9 mouse cellular contexts compared by ENCODE assay signal in the genomic region with DNA sequence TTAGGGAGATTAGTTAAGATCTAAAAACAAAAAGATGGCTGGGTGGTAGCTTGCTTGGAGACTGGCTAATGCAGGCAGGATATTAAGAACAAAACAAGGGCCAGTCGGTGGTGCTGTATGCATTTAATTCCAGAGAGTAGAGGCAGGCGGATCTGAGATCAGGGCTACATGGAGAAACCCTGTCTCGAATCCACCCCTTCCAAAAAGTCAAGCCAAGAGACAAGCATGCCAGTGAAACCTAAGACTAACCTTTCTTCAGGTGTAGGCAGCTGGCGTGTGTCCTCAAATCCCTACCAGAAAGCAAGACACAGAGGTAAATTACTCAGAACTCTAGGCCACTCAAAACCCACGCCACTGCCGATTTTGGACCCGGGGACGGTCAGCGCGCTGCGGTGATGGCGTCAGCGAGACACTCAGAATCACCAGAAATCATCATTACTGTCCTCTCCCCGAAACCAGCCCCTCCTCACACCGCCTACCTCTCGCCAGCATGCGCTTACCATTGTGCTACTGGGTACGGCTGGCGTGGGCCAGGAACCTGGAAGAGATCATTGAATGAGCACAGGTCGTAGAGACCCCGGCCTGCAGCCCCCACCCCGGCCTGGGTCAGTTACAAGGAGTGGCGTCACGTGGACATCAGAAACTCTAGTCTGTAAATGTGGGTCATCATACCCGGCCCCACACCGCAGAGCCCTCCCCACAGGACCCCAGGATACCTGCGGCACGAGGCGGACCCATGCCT. TPM values are rescaled to one million over a fixed set of nuclear protein-coding genes. Genes with fewer than 3 reads are reported as not detected.
DNase-seq lines count a peak whose midpoint lies in the region; ATAC-seq and TF ChIP-seq lines count a peak whose summit lies in the region.
"Had no signal": no experiment of that assay in that cellular context is flagged by ENCODE, and none has a peak within 500 bp of the region (broad histone marks: within the 10 kb centered on the region; RNA-seq: fewer than 3 reads in every experiment).

No protein-coding gene starts in this region.

- no peak for DNase-seq in gastrocnemius, adult 2 months
- DNase-seq in gastrocnemius, postnatal 14 days: no peak
- DNase-seq in testis, postnatal 10 days (ENCODE audit: low spot score): no peak
- DNase-seq in adrenal gland, postnatal 4 days (ENCODE audit: low spot score in 2 of 2): no peak
- DNase-seq in gastrocnemius, adult 18-20 months (ENCODE audit: low spot score): no peak

- H3K27ac ChIP-seq in gastrocnemius, adult 2 months: peak overlapping the region; percentile 95
- peak overlapping the region; percentile 90 for H3K27ac ChIP-seq in testis, adult 2 months (ENCODE audit: control insufficient read depth, insufficient read depth, low read depth, low read length)
- peak overlapping the region; percentile 92 for H3K27ac ChIP-seq in hindbrain, embryonic 15.5 days (replicated peaks)

- no peaks in the 10 kb centered on the region for H3K9me3 ChIP-seq in hindbrain, embryonic 15.5 days

- H3K4me3 ChIP-seq in gastrocnemius, adult 2 months: peak overlapping the region; percentile 96
- peak overlapping the region; percentile 97 for H3K4me3 ChIP-seq in testis, adult 2 months (ENCODE audit: control insufficient read depth, low read depth, low read length)
- H3K4me3 ChIP-seq in hindbrain, embryonic 15.5 days: peak overlapping the region; percentile 70

- no peak for TF ChIP-seq POLR2A in testis, adult 2 months (IDR thresholded peaks at IDR 0.05; ENCODE audit: control insufficient read depth, low read depth, low read length)

- ATAC-seq in hindbrain, embryonic 15.5 days (ENCODE audit: low FRiP score, low read depth): no peak
- peak; percentile 17 for ATAC-seq in megakaryocyte-erythroid progenitor cell, adult 5-6 weeks (replicated peaks; ENCODE audit: low FRiP score, low TSS enrichment, poor library complexity, severe bottlenecking)

- TF ChIP-seq CTCF in gastrocnemius, adult 2 months (IDR thresholded peaks at IDR 0.05): no peak
- TF ChIP-seq CTCF in testis, adult 2 months (IDR thresholded peaks at IDR 0.05; ENCODE audit: control insufficient read depth, insufficient read depth, insufficient replicate concordance, low read depth, low read length): no peak

- H3K27me3 ChIP-seq in testis, adult 2 months (ENCODE audit: control insufficient read depth, insufficient read depth, low read length): no peaks in the 10 kb centered on the region
- H3K27me3 ChIP-seq in hindbrain, embryonic 15.5 days: peaks cover 13% of the 10 kb centered on the region

- peak overlapping the region; percentile 99 for H3K9ac ChIP-seq in hindbrain, embryonic 15.5 days

- H3K4me2 ChIP-seq in hindbrain, embryonic 15.5 days: peak overlapping the region; percentile 82

- under 1% methylated on average over 29 of the region's 29 CpGs for WGBS in hindbrain, embryonic 15.5 days

- H3K4me1 ChIP-seq in testis, adult 2 months (ENCODE audit: control insufficient read depth, insufficient read depth, low read length): peaks cover 4% of the 10 kb centered on the region; the same call in 1 of the 2 replicates
- H3K4me1 ChIP-seq in hindbrain, embryonic 15.5 days (replicated peaks): peaks cover 19% of the 10 kb centered on the region

- intact Hi-C loops in gastrocnemius, adult 2 months (cut with DNase I): loop anchor here (1.0 to 2.0 kb wide), 2 partner anchors 21 to 29 kb away; a partner anchor contains a TSS
- intact Hi-C loops in gastrocnemius, postnatal 14 days (cut with DNase I; ENCODE audit: low total_unique reads): no loop called here

- no peaks in the 10 kb centered on the region for H3K36me3 ChIP-seq in testis, adult 2 months (ENCODE audit: control insufficient read depth, insufficient read depth, low read length)
- H3K36me3 ChIP-seq in hindbrain, embryonic 15.5 days: peaks cover 15% of the 10 kb centered on the region

RNA-seq across cellular contexts. Expression of a gene that starts 7.2 kb away (rescaled TPM):
- total RNA-seq in gastrocnemius, adult 2 months (2021): 10 to 100 TPM in 1 of 2 experiments, 1 to 10 TPM in 1; 3.9 to 13.0 TPM
- 1 to 10 TPM; 2.6 to 5.9 TPM for total RNA-seq in gastrocnemius, postnatal 14 days (2021)
- polyA plus RNA-seq in testis, adult 2 months (2012; rRNA removed): 2.6 and 5.2 TPM in 2 replicates
- polyA plus RNA-seq in hindbrain, embryonic 15.5 days (2015; fragmentation: Nextera tagmentation; extraction: Ambion mirVana): 0.31 and 0.51 TPM in 2 replicates
- 13.6 and 28.5 TPM in 2 replicates for total RNA-seq in megakaryocyte-erythroid progenitor cell, adult 5-6 weeks (2014; fragmentation: Nextera tagmentation)
- 62.5 and 83.5 TPM in 2 replicates for total RNA-seq in megakaryocyte-erythroid progenitor cell, adult 5-6 weeks (2017)
- total RNA-seq in adrenal gland, postnatal 4 days (2021): 10 to 100 TPM; 26.9 to 33.2 TPM
- 10 to 100 TPM; 11.4 to 94.8 TPM for total RNA-seq in gastrocnemius, adult 18-20 months (2021)

RNA-seq across cellular contexts. Expression of a gene that starts 17.9 kb away (rescaled TPM):
- total RNA-seq in gastrocnemius, adult 2 months (2021): not detected
- total RNA-seq in gastrocnemius, postnatal 14 days (2021): not detected
- polyA plus RNA-seq in testis, adult 2 months (2012; rRNA removed): not detected in 2 replicates
- polyA plus RNA-seq in hindbrain, embryonic 15.5 days (2015; fragmentation: Nextera tagmentation; extraction: Ambion mirVana): 1.0 TPM in 1 of 2 replicates, not detected in the other
- not detected in 2 replicates for total RNA-seq in megakaryocyte-erythroid progenitor cell, adult 5-6 weeks (2014; fragmentation: Nextera tagmentation)
- not detected in 2 replicates for total RNA-seq in megakaryocyte-erythroid progenitor cell, adult 5-6 weeks (2017)
- total RNA-seq in adrenal gland, postnatal 4 days (2021): not detected
- total RNA-seq in gastrocnemius, adult 18-20 months (2021): not detected
- total RNA-seq: layer of hippocampus, adult 8-10 months had no signal

RNA-seq across cellular contexts. Expression of a gene that starts 20.1 kb away (rescaled TPM):
- total RNA-seq in gastrocnemius, adult 2 months (2021): 10 to 100 TPM in 1 of 2 experiments, 1 to 10 TPM in 1; 6.8 to 14.1 TPM
- 1 to 10 TPM; 3.8 to 6.8 TPM for total RNA-seq in gastrocnemius, postnatal 14 days (2021)
- 4.4 and 5.5 TPM in 2 replicates for polyA plus RNA-seq in testis, adult 2 months (2012; rRNA removed)
- polyA plus RNA-seq in hindbrain, embryonic 15.5 days (2015; fragmentation: Nextera tagmentation; extraction: Ambion mirVana): 12.0 and 13.1 TPM in 2 replicates
- total RNA-seq in megakaryocyte-erythroid progenitor cell, adult 5-6 weeks (2014; fragmentation: Nextera tagmentation): 6.5 and 10.1 TPM in 2 replicates
- 30.2 and 43.3 TPM in 2 replicates for total RNA-seq in megakaryocyte-erythroid progenitor cell, adult 5-6 weeks (2017)
- 10 to 100 TPM; 12.6 to 14.5 TPM for total RNA-seq in adrenal gland, postnatal 4 days (2021)
- 10 to 100 TPM; 16.6 to 99.8 TPM for total RNA-seq in gastrocnemius, adult 18-20 months (2021)

RNA-seq across cellular contexts. Expression of a gene that starts 20.7 kb away (rescaled TPM):
- total RNA-seq in gastrocnemius, adult 2 months (2021): 10 to 100 TPM; 14.9 to 31.2 TPM
- total RNA-seq in gastrocnemius, postnatal 14 days (2021): 10 to 100 TPM; 11.6 to 14.8 TPM
- 718 and 731 TPM in 2 replicates for polyA plus RNA-seq in testis, adult 2 months (2012; rRNA removed)
- polyA plus RNA-seq in hindbrain, embryonic 15.5 days (2015; fragmentation: Nextera tagmentation; extraction: Ambion mirVana): 1.3 and 1.8 TPM in 2 replicates
- not detected in 2 replicates for total RNA-seq in megakaryocyte-erythroid progenitor cell, adult 5-6 weeks (2014; fragmentation: Nextera tagmentation)
- total RNA-seq in megakaryocyte-erythroid progenitor cell, adult 5-6 weeks (2017): not detected in 2 replicates
- 1 to 10 TPM in 1 of 2 experiments, under 1 TPM in 1; 0.39 to 1.3 TPM for total RNA-seq in adrenal gland, postnatal 4 days (2021)
- 10 to 100 TPM; 31.8 to 33.6 TPM for total RNA-seq in gastrocnemius, adult 18-20 months (2021)

RNA-seq across cellular contexts. Expression of a gene that starts 20.8 kb away (rescaled TPM):
- 10 to 100 TPM; 10.5 to 12.0 TPM for total RNA-seq in gastrocnemius, adult 2 months (2021)
- total RNA-seq in gastrocnemius, postnatal 14 days (2021): 1 to 10 TPM; 8.0 to 8.3 TPM
- 4.1 and 7.9 TPM in 2 replicates for polyA plus RNA-seq in testis, adult 2 months (2012; rRNA removed)
- polyA plus RNA-seq in hindbrain, embryonic 15.5 days (2015; fragmentation: Nextera tagmentation; extraction: Ambion mirVana): 35.9 and 38.3 TPM in 2 replicates
- total RNA-seq in megakaryocyte-erythroid progenitor cell, adult 5-6 weeks (2014; fragmentation: Nextera tagmentation): 5.2 and 7.0 TPM in 2 replicates
- 3.7 and 5.4 TPM in 2 replicates for total RNA-seq in megakaryocyte-erythroid progenitor cell, adult 5-6 weeks (2017)
- total RNA-seq in adrenal gland, postnatal 4 days (2021): 10 to 100 TPM; 22.0 to 25.2 TPM
- total RNA-seq in gastrocnemius, adult 18-20 months (2021): 10 to 100 TPM in 1 of 2 experiments, 1 to 10 TPM in 1; 9.1 to 10.2 TPM
